Mouse (Mus musculus): ENCODE data around the gene Ppp1r13l. TPM values are rescaled to one million over a fixed set of nuclear protein-coding genes. Genes with fewer than 3 reads are reported as not detected.

Ppp1r13l gene
- polyA plus RNA-seq, 1 experiment from 2014 or later = 4.7 TPM

DNA sequence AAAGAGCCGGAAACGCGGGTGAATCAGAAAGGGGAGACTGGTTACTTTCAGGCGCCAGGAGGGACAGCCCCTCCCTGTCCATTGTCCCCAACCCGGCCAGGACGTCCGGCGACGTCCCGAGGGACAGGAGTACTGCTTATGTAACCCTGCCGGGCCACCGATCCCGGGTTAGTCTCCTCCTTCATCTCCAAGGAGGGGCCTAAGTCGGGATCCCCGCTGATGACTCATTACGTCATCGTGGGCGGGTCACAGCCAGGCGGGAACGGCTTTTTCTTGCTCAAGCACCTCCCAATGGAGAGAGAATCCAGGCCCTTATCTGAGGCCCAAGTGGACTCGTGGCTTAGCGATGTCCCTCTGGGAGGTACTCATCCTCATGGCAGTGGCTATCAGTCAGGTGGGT lies 32.4 kb upstream of the Ppp1r13l start:
- WGBS = 1% methylated on average over 22 of the region's 22 CpGs
- Histone ChIP-seq H3K27me3 (ENCODE audit: control insufficient read depth, insufficient read depth, low read length) (no peaks in the 10 kb centered on the region), H3K4me2 (ENCODE audit: low read depth, low read length) (peak overlapping the region; percentile 65), H3K4me1 (ENCODE audit: control insufficient read depth, insufficient read depth, low read length) (no peaks in the 10 kb centered on the region), H3K9ac (replicated peaks; ENCODE audit: low read length) (peak overlapping the region; percentile 14; the same call in 1 of the 2 replicates), H3K9me3 (replicated peaks; ENCODE audit: control insufficient read depth, low read length) (no peaks in the 10 kb centered on the region), H3K4me3 (ENCODE audit: low read depth, low read length) (peak overlapping the region; percentile 26), H3K27ac (replicated peaks; ENCODE audit: low read depth, low read length) (no peak overlapping the region; the same call in 1 of the 2 replicates), H3K36me3 (replicated peaks; ENCODE audit: control insufficient read depth, insufficient read depth, low read depth, low read length) (no peaks in the 10 kb centered on the region)
- DNase-seq (ENCODE audit: low spot score) (peak; percentile 89), ATAC-seq (replicated peaks; ENCODE audit: insufficient number of reproducible peaks, low FRiP score, low TSS enrichment, low read depth) (no peak)

- H3K4me1 ChIP-seq (ENCODE audit: control insufficient read depth, insufficient read depth, low read length) = no peaks in the 10 kb centered on the region
- no peaks in the 10 kb centered on the region for H3K9me3 ChIP-seq (replicated peaks; ENCODE audit: control insufficient read depth, low read length)
- H3K27me3 ChIP-seq (ENCODE audit: control insufficient read depth, insufficient read depth, low read length) = no peaks in the 10 kb centered on the region
- ATAC-seq (replicated peaks; ENCODE audit: insufficient number of reproducible peaks, low FRiP score, low TSS enrichment, low read depth) (no peak), DNase-seq (ENCODE audit: low spot score) (no peak)
- H3K9ac ChIP-seq (replicated peaks; ENCODE audit: low read length) = no peak overlapping the region
- 75% methylated on average over 5 of the region's 5 CpGs for WGBS
- no peak overlapping the region for H3K4me3 ChIP-seq (ENCODE audit: low read depth, low read length)
- H3K36me3 ChIP-seq (replicated peaks; ENCODE audit: control insufficient read depth, insufficient read depth, low read depth, low read length) = no peaks in the 10 kb centered on the region
- no peak overlapping the region for H3K4me2 ChIP-seq (ENCODE audit: low read depth, low read length)
- H3K27ac ChIP-seq (replicated peaks; ENCODE audit: low read depth, low read length) = no peak overlapping the region
Observed at GRCm38 (mm10) chr7:19327782-19328181, 31.8 kb upstream of the Ppp1r13l start.

DNA sequence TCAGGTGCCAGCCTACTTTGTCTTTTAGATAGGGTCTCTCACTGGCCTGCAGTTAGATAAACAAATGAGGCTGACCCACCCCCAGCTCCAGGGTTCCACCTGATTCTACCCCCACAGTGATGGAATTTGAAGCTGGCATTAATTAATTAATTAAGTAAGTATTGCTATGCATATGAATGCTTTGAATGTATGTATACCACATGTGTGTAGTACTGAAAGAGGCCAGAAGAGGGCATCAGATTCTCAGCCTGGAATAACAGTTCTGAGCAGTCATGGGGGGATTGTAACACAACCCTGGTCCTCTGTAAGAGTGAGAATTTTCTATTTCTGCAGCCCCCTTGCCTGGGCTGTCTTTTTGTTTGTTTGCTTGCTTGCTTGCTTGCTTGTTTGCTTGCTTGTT lies 31.1 kb upstream of the Ppp1r13l start:
- no peaks in the 10 kb centered on the region for H3K4me1 ChIP-seq (ENCODE audit: control insufficient read depth, insufficient read depth, low read length)
- no peak overlapping the region for H3K9ac ChIP-seq (replicated peaks; ENCODE audit: low read length)
- no peak overlapping the region for H3K27ac ChIP-seq (replicated peaks; ENCODE audit: low read depth, low read length)
- ATAC-seq (replicated peaks; ENCODE audit: insufficient number of reproducible peaks, low FRiP score, low TSS enrichment, low read depth) (no peak), DNase-seq (ENCODE audit: low spot score) (peak; percentile 10)
- no peaks in the 10 kb centered on the region for H3K27me3 ChIP-seq (ENCODE audit: control insufficient read depth, insufficient read depth, low read length)
- no peak overlapping the region for H3K4me3 ChIP-seq (ENCODE audit: low read depth, low read length)
- H3K9me3 ChIP-seq (replicated peaks; ENCODE audit: control insufficient read depth, low read length) = no peaks in the 10 kb centered on the region
- no peak overlapping the region for H3K4me2 ChIP-seq (ENCODE audit: low read depth, low read length)
- H3K36me3 ChIP-seq (replicated peaks; ENCODE audit: control insufficient read depth, insufficient read depth, low read depth, low read length) = no peaks in the 10 kb centered on the region

DNA sequence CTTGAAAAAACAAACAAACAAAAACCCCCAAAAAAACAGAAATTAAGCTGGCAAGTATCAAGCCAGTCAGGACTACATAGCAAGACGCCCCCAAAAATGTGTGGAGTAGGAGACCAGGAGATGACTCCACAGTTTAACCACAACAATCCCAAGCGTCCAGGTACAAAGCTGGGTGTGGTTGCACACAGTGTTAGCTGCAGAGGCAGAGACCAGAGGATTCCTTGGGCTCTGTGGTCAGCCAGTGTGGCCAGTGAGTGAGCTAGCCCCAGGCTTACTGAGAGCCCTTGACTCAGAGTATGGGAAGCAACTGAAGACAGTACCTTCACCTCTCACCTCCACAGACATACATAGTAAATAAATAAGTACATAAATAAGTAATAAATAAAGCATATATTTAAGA lies 27.6 kb upstream of the Ppp1r13l start:
- H3K36me3 ChIP-seq (replicated peaks; ENCODE audit: control insufficient read depth, insufficient read depth, low read depth, low read length) = no peaks in the 10 kb centered on the region
- no peak overlapping the region for H3K4me2 ChIP-seq (ENCODE audit: low read depth, low read length)
- no peak overlapping the region for H3K27ac ChIP-seq (replicated peaks; ENCODE audit: low read depth, low read length)
- no peak overlapping the region for H3K4me3 ChIP-seq (ENCODE audit: low read depth, low read length)
- H3K9me3 ChIP-seq (replicated peaks; ENCODE audit: control insufficient read depth, low read length) = no peaks in the 10 kb centered on the region
- DNase-seq (ENCODE audit: low spot score) (no peak), ATAC-seq (replicated peaks; ENCODE audit: insufficient number of reproducible peaks, low FRiP score, low TSS enrichment, low read depth) (0 out of 2 replicates have a peak, but pooled peaks have one; percentile 29)
- no peaks in the 10 kb centered on the region for H3K4me1 ChIP-seq (ENCODE audit: control insufficient read depth, insufficient read depth, low read length)
- WGBS = 60% methylated on average over 2 of the region's 2 CpGs
- no peak overlapping the region for H3K9ac ChIP-seq (replicated peaks; ENCODE audit: low read length)
- H3K27me3 ChIP-seq (ENCODE audit: control insufficient read depth, insufficient read depth, low read length) = no peaks in the 10 kb centered on the region

- peak; percentile 68 for DNase-seq (ENCODE audit: low spot score)
- H3K4me1 ChIP-seq (ENCODE audit: control insufficient read depth, insufficient read depth, low read length) = no peaks in the 10 kb centered on the region
- no peaks in the 10 kb centered on the region for H3K36me3 ChIP-seq (replicated peaks; ENCODE audit: control insufficient read depth, insufficient read depth, low read depth, low read length)
- peak overlapping the region; percentile 56 for H3K9ac ChIP-seq (replicated peaks; ENCODE audit: low read length)
- no peaks in the 10 kb centered on the region for H3K27me3 ChIP-seq (ENCODE audit: control insufficient read depth, insufficient read depth, low read length)
- H3K27ac ChIP-seq (replicated peaks; ENCODE audit: low read depth, low read length) = peak overlapping the region; percentile 36; the same call in 1 of the 2 replicates
- H3K9me3 ChIP-seq (replicated peaks; ENCODE audit: control insufficient read depth, low read length) = no peaks in the 10 kb centered on the region
- under 1% methylated on average over 52 of the region's 52 CpGs for WGBS
- no peak for ATAC-seq (replicated peaks; ENCODE audit: insufficient number of reproducible peaks, low FRiP score, low TSS enrichment, low read depth)
- peak overlapping the region; percentile 57 for H3K4me3 ChIP-seq (ENCODE audit: low read depth, low read length)
- peak overlapping the region; percentile 58 for H3K4me2 ChIP-seq (ENCODE audit: low read depth, low read length)
Observed at GRCm38 (mm10) chr7:19332709-19333352, 26.7 kb upstream of the Ppp1r13l start.

- no peak for ATAC-seq (replicated peaks; ENCODE audit: insufficient number of reproducible peaks, low FRiP score, low TSS enrichment, low read depth)
- Histone ChIP-seq H3K4me2 (ENCODE audit: low read depth, low read length) (no peak overlapping the region), H3K9me3 (replicated peaks; ENCODE audit: control insufficient read depth, low read length) (no peaks in the 10 kb centered on the region), H3K4me3 (ENCODE audit: low read depth, low read length) (no peak overlapping the region), H3K27ac (replicated peaks; ENCODE audit: low read depth, low read length) (no peak overlapping the region), H3K36me3 (replicated peaks; ENCODE audit: control insufficient read depth, insufficient read depth, low read depth, low read length) (no peaks in the 10 kb centered on the region), H3K27me3 (ENCODE audit: control insufficient read depth, insufficient read depth, low read length) (no peaks in the 10 kb centered on the region), H3K4me1 (ENCODE audit: control insufficient read depth, insufficient read depth, low read length) (no peaks in the 10 kb centered on the region), H3K9ac (replicated peaks; ENCODE audit: low read length) (no peak overlapping the region)
- WGBS = 42% methylated on average over 3 of the region's 3 CpGs
- DNase-seq (ENCODE audit: low spot score) = no peak
Observed at GRCm38 (mm10) chr7:19335583-19335982, 24.0 kb upstream of the Ppp1r13l start.

- Histone ChIP-seq H3K9ac (replicated peaks; ENCODE audit: low read length) (no peak overlapping the region), H3K4me3 (ENCODE audit: low read depth, low read length) (no peak overlapping the region), H3K27ac (replicated peaks; ENCODE audit: low read depth, low read length) (no peak overlapping the region), H3K4me1 (ENCODE audit: control insufficient read depth, insufficient read depth, low read length) (no peaks in the 10 kb centered on the region; the same call in 1 of the 2 replicates), H3K36me3 (replicated peaks; ENCODE audit: control insufficient read depth, insufficient read depth, low read depth, low read length) (no peaks in the 10 kb centered on the region), H3K9me3 (replicated peaks; ENCODE audit: control insufficient read depth, low read length) (no peaks in the 10 kb centered on the region), H3K4me2 (ENCODE audit: low read depth, low read length) (no peak overlapping the region), H3K27me3 (ENCODE audit: control insufficient read depth, insufficient read depth, low read length) (peaks cover 2% of the 10 kb centered on the region; the same call in 1 of the 2 replicates)
- DNase-seq (ENCODE audit: low spot score) = no peak
- no peak for ATAC-seq (replicated peaks; ENCODE audit: insufficient number of reproducible peaks, low FRiP score, low TSS enrichment, low read depth)
- 56% methylated on average over 10 of the region's 10 CpGs for WGBS
Observed at GRCm38 (mm10) chr7:19337122-19337521, 22.4 kb upstream of the Ppp1r13l start.

- Histone ChIP-seq H3K4me2 (ENCODE audit: low read depth, low read length) (no peak overlapping the region), H3K27ac (replicated peaks; ENCODE audit: low read depth, low read length) (no peak overlapping the region), H3K27me3 (ENCODE audit: control insufficient read depth, insufficient read depth, low read length) (peaks cover 2% of the 10 kb centered on the region; the same call in 1 of the 2 replicates), H3K9me3 (replicated peaks; ENCODE audit: control insufficient read depth, low read length) (no peaks in the 10 kb centered on the region), H3K9ac (replicated peaks; ENCODE audit: low read length) (no peak overlapping the region), H3K4me3 (ENCODE audit: low read depth, low read length) (no peak overlapping the region), H3K4me1 (ENCODE audit: control insufficient read depth, insufficient read depth, low read length) (no peaks in the 10 kb centered on the region; the same call in 1 of the 2 replicates), H3K36me3 (replicated peaks; ENCODE audit: control insufficient read depth, insufficient read depth, low read depth, low read length) (no peaks in the 10 kb centered on the region)
- ATAC-seq (replicated peaks; ENCODE audit: insufficient number of reproducible peaks, low FRiP score, low TSS enrichment, low read depth) (no peak), DNase-seq (ENCODE audit: low spot score) (no peak)
- 57% methylated on average over 2 of the region's 2 CpGs for WGBS
Observed at GRCm38 (mm10) chr7:19338060-19338459, 21.5 kb upstream of the Ppp1r13l start.

Measured in embryonic facial prominence, embryonic 11.5 days (tissue).